10 mouse cellular contexts compared by ENCODE assay signal in genomic region chr9:123385352-123386198, GRCm38 (mm10). TPM values are rescaled to one million over a fixed set of nuclear protein-coding genes. Genes with fewer than 3 reads are reported as not detected.
DNase-seq lines count a peak whose midpoint lies in the region; ATAC-seq and TF ChIP-seq lines count a peak whose summit lies in the region.
"Had no signal": no experiment of that assay in that cellular context is flagged by ENCODE, and none has a peak within 500 bp of the region (broad histone marks: within the 10 kb centered on the region; RNA-seq: fewer than 3 reads in every experiment).

No protein-coding gene starts in this region.

- no peak for DNase-seq in liver, embryonic 14.5 days (ENCODE audit: low read depth in 3 of 3, low spot score in 3 of 3)
- no peak for DNase-seq in liver, postnatal 0 days
- peak; percentile 64 for DNase-seq in telencephalon, adult 2 months (ENCODE audit: low read depth, low spot score)
- DNase-seq: kidney, adult 18-20 months; lung, adult 2 months had no signal

- 74% methylated on average over 5 of the region's 5 CpGs for WGBS in liver, embryonic 14.5 days (ENCODE audit: insufficient replicate concordance)
- 83% methylated on average over 5 of the region's 5 CpGs for WGBS in liver, postnatal 0 days (ENCODE audit: insufficient replicate concordance)
- 52% methylated on average over 5 of the region's 5 CpGs for WGBS in forebrain, embryonic 15.5 days
- 83% methylated on average over 5 of the region's 5 CpGs for WGBS in kidney, embryonic 14.5 days

- H3K9ac ChIP-seq in liver, embryonic 14.5 days (replicated peaks) = no peak overlapping the region
- H3K9ac ChIP-seq in liver, postnatal 0 days (replicated peaks) = no peak overlapping the region
- no peak overlapping the region for H3K9ac ChIP-seq in forebrain, embryonic 15.5 days (replicated peaks)
- H3K9ac ChIP-seq in kidney, embryonic 14.5 days (ENCODE audit: low read depth, low read length) = no peak overlapping the region

- H3K9me3 ChIP-seq in liver, embryonic 14.5 days (ENCODE audit: control insufficient read depth, low read length) = no peaks in the 10 kb centered on the region
- H3K9me3 ChIP-seq in liver, postnatal 0 days (ENCODE audit: low read length) = no peaks in the 10 kb centered on the region
- H3K9me3 ChIP-seq in forebrain, embryonic 15.5 days = no peaks in the 10 kb centered on the region
- no peaks in the 10 kb centered on the region for H3K9me3 ChIP-seq in kidney, embryonic 14.5 days (ENCODE audit: control insufficient read depth, low read length)

- H3K27ac ChIP-seq in liver, embryonic 14.5 days = no peak overlapping the region
- H3K27ac ChIP-seq in liver, postnatal 0 days (ENCODE audit: low read depth) = no peak overlapping the region
- peak overlapping the region; percentile 86 for H3K27ac ChIP-seq in forebrain, embryonic 15.5 days (replicated peaks)
- H3K27ac ChIP-seq in kidney, embryonic 14.5 days (ENCODE audit: low read depth, low read length) = no peak overlapping the region

- TF ChIP-seq EP300 in liver, embryonic 14.5 days (IDR thresholded peaks at IDR 0.05; ENCODE audit: low read depth) = no peak
- TF ChIP-seq EP300 in liver, postnatal 0 days (IDR thresholded peaks at IDR 0.05; ENCODE audit: low read depth) = no peak

- no peak overlapping the region for H3K4me3 ChIP-seq in liver, embryonic 14.5 days (ENCODE audit: insufficient read depth in 1 of 2, low read depth in 2 of 2, low read length in 2 of 2)
- H3K4me3 ChIP-seq in liver, postnatal 0 days (ENCODE audit: low read depth, low read length) = no peak overlapping the region
- H3K4me3 ChIP-seq in forebrain, embryonic 15.5 days = no peak overlapping the region
- no peak overlapping the region for H3K4me3 ChIP-seq in kidney, embryonic 14.5 days (ENCODE audit: low read length)

- no peak for TF ChIP-seq CTCF in liver, embryonic 14.5 days (IDR thresholded peaks at IDR 0.05; ENCODE audit: low read depth)
- no peak for TF ChIP-seq CTCF in liver, postnatal 0 days (IDR thresholded peaks at IDR 0.05; ENCODE audit: low read depth)

- H3K4me1 ChIP-seq in liver, embryonic 14.5 days (replicated peaks; ENCODE audit: control insufficient read depth in 2 of 2, insufficient read depth in 2 of 2, low read length in 1 of 2) = peaks cover 7 to 12% of the 10 kb centered on the region in 2 experiments
- H3K4me1 ChIP-seq in liver, postnatal 0 days (ENCODE audit: insufficient read depth) = peaks cover 6% of the 10 kb centered on the region; the same call in 1 of the 2 replicates
- peaks cover 29% of the 10 kb centered on the region for H3K4me1 ChIP-seq in forebrain, embryonic 15.5 days
- H3K4me1 ChIP-seq in kidney, embryonic 14.5 days (ENCODE audit: control insufficient read depth, insufficient read depth, low read length) = no peaks in the 10 kb centered on the region

- peak; percentile 19; the same call in 1 of the 2 replicates for ATAC-seq in liver, embryonic 14.5 days (ENCODE audit: insufficient read depth)
- ATAC-seq in liver, postnatal 0 days = no peak
- peak; percentile 57 for ATAC-seq in forebrain, embryonic 15.5 days (replicated peaks)
- ATAC-seq in megakaryocyte-erythroid progenitor cell, adult 5-6 weeks (replicated peaks; ENCODE audit: low FRiP score, low TSS enrichment, poor library complexity, severe bottlenecking) = 0 out of 2 replicates have a peak, but pooled peaks have one; percentile 23
- no peak for ATAC-seq in granulocyte monocyte progenitor cell, adult 5-6 weeks (replicated peaks; ENCODE audit: poor library complexity, severe bottlenecking)
- no peak for ATAC-seq in kidney, embryonic 14.5 days (ENCODE audit: low FRiP score, low TSS enrichment)

- no peak overlapping the region for H3K4me2 ChIP-seq in liver, embryonic 14.5 days (ENCODE audit: low read depth)
- H3K4me2 ChIP-seq in liver, postnatal 0 days (ENCODE audit: low read depth, low read length) = no peak overlapping the region
- no peak overlapping the region for H3K4me2 ChIP-seq in forebrain, embryonic 15.5 days (replicated peaks)
- no peak overlapping the region for H3K4me2 ChIP-seq in kidney, embryonic 14.5 days (replicated peaks; ENCODE audit: low read depth, low read length)
- H3K4me2 ChIP-seq: heart, embryonic 11.5 days had no signal

- no peaks in the 10 kb centered on the region for H3K27me3 ChIP-seq in liver, embryonic 14.5 days (ENCODE audit: control insufficient read depth, insufficient read depth, low read length)
- H3K27me3 ChIP-seq in liver, postnatal 0 days (ENCODE audit: insufficient read depth, low read length) = no peaks in the 10 kb centered on the region
- no peaks in the 10 kb centered on the region for H3K27me3 ChIP-seq in forebrain, embryonic 15.5 days
- H3K27me3 ChIP-seq in kidney, embryonic 14.5 days (ENCODE audit: control insufficient read depth, insufficient read depth, low read length) = no peaks in the 10 kb centered on the region

- no peaks in the 10 kb centered on the region; the same call in 1 of the 2 replicates for H3K36me3 ChIP-seq in liver, embryonic 14.5 days (replicated peaks; ENCODE audit: control insufficient read depth, insufficient read depth, low read depth)
- H3K36me3 ChIP-seq in liver, postnatal 0 days (replicated peaks; ENCODE audit: insufficient read depth, low read length) = no peaks in the 10 kb centered on the region; the same call in 1 of the 2 replicates
- no peaks in the 10 kb centered on the region for H3K36me3 ChIP-seq in forebrain, embryonic 15.5 days
- peaks cover 7% of the 10 kb centered on the region; the same call in 1 of the 2 replicates for H3K36me3 ChIP-seq in kidney, embryonic 14.5 days (ENCODE audit: control insufficient read depth, insufficient read depth, low read length)

RNA-seq across cellular contexts. Expression of gene Lars2, which starts 18.8 kb away (rescaled TPM):
- polyA plus RNA-seq in liver, embryonic 14.5 days (2012; rRNA removed) = 105 and 230 TPM in 2 replicates
- 972 and 1,005 TPM in 2 replicates for polyA plus RNA-seq in liver, embryonic 14.5 days (2014; fragmentation: Nextera tagmentation; extraction: Ambion mirVana)
- 1,315 and 1,350 TPM in 2 replicates for polyA plus RNA-seq in liver, postnatal 0 days (2015; fragmentation: Nextera tagmentation; extraction: Ambion mirVana)
- 861 and 924 TPM in 2 replicates for polyA plus RNA-seq in forebrain, embryonic 15.5 days (2015; fragmentation: Nextera tagmentation; extraction: Ambion mirVana)
- total RNA-seq in megakaryocyte-erythroid progenitor cell, adult 5-6 weeks (2014; fragmentation: Nextera tagmentation) = 9,051 and 22,399 TPM in 2 replicates
- total RNA-seq in megakaryocyte-erythroid progenitor cell, adult 5-6 weeks (2017) = 83.4 and 123 TPM in 2 replicates
- 9,988 and 24,943 TPM in 2 replicates for total RNA-seq in granulocyte monocyte progenitor cell, adult 5-6 weeks (2014; fragmentation: Nextera tagmentation)
- total RNA-seq in granulocyte monocyte progenitor cell, adult 5-6 weeks (2017) = 32.5 and 33.6 TPM in 2 replicates
- polyA plus RNA-seq in kidney, embryonic 14.5 days (2014; fragmentation: Nextera tagmentation; extraction: Ambion mirVana) = 1,448 and 1,757 TPM in 2 replicates

Comparison
In these comparisons a context has a peak if more than half of its experiments do, and no peak if none do; other contexts are left out.
1. ATAC-seq: peak in liver, embryonic 14.5 days (single experiment), forebrain, embryonic 15.5 days (single experiment) and megakaryocyte-erythroid progenitor cell, adult 5-6 weeks (single experiment); none in liver, postnatal 0 days (single experiment), granulocyte monocyte progenitor cell, adult 5-6 weeks (single experiment) and kidney, embryonic 14.5 days (single experiment).